Mouse (Mus musculus): Measurements from ENCODE around the gene 4921536K21Rik. TPM values are rescaled to one million over a fixed set of nuclear protein-coding genes. Genes with fewer than 3 reads are reported as not detected.

Gene 4921536K21Rik
- total RNA-seq (2021): under 1 TPM; 0.74 to 0.90 TPM
- long read RNA-seq, experiment 1, partial matches to known transcripts: 0 of 1 reads
- long read RNA-seq, experiment 1, other reads (novel, unspliced or antisense): 1 of 1 reads
- long read RNA-seq, experiment 2, partial matches to known transcripts: 0 of 1 reads
- long read RNA-seq, experiment 2, other reads (novel, unspliced or antisense): 1 of 1 reads

DNA sequence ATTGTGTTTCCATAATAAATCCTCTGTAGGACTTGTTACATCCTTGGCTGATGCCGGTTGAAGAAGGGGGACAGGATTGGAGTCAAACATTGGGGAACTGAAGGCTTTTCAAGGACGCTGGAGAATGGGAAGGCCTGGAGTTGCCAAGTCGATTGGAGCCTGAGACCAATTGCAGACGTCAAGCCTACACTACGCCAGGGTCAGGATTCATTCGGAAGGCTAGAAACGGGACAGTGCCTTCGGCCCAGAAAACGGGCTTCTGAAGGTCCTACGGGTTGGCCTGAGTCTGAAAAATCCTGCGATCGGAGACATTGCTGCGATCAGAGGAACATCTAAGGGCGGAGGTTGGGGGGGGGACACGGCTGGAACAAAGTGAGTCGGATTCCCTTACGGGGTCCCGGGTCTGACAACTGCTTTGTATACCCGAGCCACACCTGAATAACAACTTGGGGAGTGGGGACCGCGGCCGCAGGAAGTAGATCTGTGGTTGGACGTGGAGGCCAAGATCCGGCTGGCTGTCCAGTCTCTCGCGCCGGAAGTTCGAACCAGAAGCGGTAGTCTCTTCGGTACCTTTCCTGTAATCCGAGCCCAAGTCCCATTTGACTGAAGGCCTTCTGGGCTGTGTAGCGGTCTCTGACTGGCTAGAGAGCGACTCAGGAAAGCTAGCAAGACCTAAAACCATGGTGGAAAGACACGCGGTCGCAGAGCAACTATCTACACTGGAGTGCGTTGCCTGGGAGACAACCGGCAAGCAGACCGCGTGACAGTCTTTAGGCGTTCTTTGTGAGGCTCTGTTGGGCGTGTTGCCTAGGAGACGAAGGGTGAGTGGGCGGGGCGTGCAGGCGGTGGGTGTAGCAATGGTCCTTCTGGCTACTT is at the start of gene 4921536K21Rik, which contains the start of gene Dusp18:
TSS of gene 4921536K21Rik (minus strand) at position 693 of the 876 bp plus-strand sequence.
TSS of gene Dusp18 (plus strand) at position 835 of the 876 bp plus-strand sequence.
- peak; percentile 90 to 91 for DNase-seq
- intact Hi-C loops (cut with DNase I): no loop called here

DNA sequence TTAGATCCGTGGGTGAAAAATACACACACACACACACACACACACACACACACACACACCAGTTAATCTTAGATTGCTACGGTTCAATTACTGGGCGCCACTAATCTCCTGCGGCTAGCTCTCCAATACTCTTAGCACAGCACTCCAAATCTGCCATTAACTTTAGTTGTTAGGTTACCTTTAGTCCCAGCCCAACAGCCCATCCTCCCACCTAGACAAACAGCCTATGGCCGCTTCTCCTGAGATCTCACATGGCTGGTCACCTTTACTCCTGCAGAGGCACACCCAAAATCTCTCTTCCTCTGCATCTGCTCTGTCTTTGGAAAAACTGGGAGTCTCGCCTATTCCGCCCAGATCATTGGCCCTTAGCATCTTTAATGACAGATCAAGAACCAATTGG is 46.5 kb upstream of the 4921536K21Rik start:
- intact Hi-C loops (cut with DNase I): no loop called here
- no peak for DNase-seq

DNA sequence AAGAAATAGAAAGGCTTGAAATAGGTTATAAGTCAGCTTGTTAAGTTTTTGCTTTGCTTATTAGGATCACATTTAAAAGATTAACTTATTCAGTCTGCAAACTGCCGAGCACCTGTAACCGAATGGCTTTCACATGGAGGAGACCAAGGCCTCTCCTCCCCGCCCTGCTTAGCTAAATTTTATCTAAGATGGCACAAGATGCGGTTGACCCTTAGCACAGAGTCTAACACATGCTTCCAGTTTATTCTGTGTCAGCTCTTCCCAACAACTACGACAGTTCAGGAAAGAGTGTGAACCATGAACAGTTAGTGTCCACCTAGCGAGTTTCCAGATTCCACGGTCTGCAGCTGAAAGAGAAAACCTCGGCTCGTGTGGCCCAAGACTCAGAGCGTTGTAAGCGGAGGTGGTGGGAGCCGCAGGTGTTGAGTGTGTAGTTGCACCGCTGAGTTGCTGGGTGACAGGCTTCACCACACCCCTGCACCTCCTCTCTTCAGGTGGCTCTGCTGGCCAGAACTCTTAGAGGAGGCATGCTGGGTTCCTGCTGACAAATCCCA is 42.5 kb upstream of the 4921536K21Rik start:
- intact Hi-C loops (cut with DNase I): no loop called here
- no peak for DNase-seq

DNA sequence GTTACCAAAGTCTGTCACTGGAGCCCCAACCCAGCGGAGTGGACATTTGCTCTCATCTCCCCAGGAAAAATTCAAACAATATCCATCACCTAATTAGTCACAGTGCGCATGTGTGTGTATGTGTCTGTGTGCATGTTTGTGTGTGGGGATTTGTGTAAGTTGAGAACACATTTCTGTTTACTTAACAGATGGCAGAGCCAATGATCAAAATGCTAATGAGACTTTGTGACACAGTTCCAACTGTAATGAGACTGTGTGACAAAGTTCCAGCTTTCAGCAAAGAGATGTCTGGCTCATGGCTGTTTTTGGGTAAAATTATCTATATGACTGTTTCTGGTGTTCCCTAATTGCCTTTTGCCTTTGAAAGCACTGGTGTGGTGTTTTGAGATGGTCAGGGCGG is 41.4 kb upstream of the 4921536K21Rik start:
- intact Hi-C loops (cut with DNase I): no loop called here
- no peak for DNase-seq

DNA sequence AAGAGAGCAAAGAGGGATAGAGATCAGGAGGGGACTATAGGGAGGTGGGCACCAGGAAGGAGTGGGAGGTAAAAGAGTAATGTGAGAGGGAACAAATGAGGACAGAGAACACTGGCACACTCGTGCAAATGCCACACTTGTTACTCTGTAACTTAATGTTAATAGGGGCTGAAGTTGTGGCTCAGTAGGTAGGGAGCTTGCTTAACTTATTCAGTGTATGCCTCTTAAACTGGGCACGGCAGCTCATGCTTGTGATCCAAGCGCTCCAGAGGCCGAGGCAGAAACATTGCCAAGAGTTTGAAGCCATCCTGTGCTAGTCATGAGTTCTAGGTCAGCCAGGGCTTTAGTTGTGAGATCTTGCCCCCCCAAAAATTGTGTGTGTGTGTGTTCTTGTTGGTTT is 40.2 kb upstream of the 4921536K21Rik start:
- intact Hi-C loops (cut with DNase I): no loop called here
- no peak for DNase-seq

DNA sequence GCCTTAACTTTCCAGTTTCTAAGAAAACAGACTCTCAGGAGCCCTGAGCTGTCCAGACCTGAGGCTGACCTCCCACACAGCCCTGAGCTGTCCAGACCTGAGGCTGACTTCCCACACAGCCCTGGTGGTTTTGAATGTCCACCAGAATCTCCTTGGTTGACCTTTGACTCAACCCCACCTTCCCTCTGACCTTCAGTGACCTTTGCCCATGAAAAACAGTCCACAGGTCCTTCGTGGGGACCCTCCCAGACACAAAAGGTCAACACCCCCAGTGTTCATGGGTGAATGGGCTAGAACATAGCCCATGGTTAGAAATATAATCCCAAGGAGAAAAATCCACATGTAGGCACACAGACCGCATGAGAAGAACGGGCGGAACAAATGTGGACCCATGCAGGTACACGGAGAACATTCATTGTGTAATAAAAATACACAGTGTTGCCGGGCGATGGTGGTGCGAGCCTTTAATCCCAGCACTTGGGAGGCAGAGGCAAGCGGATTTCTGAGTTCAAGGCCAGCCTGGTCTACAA is 38.9 kb upstream of the 4921536K21Rik start:
- no peak for DNase-seq
- intact Hi-C loops (cut with DNase I): no loop called here

DNA sequence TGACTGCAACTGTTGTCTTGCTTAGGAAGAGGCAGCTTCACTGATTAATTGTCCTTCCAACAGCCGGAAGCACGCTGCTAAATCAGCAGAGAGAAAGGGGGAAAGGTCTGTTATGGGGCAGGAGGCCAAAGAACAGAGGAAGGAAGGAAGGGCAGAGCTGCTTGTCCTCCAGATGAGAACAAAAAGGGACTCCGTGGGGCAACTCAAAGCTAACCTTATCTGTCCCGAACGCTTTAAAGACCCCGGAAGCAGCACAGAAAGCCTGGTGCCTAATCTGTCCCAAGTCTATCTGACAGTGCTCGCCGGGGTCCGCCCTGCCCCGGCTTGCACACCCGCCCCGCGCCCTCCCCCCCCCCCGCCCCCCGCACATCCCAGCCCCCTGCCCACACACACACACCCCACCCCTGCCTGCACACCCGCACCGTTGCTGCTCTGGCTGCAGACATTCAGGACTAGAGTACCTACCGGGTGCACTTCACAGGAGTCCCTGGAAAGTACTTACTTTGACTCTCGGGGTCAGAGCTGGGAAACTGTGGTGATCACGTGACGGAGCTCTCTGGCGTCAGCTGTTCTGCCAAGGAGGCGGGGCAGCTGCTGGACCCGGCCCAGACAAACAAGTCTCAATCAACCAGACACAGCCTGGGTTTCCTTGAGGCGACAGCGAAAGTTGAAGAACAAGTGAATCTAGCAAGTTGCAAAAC is 36.8 kb upstream of the 4921536K21Rik start, which contains the start of gene Tcn2:
TSS of gene Tcn2 (minus strand) at position 649 of the 701 bp plus-strand sequence.
- intact Hi-C loops (cut with DNase I): no loop called here
- DNase-seq: peak; percentile 88 to 91

DNA sequence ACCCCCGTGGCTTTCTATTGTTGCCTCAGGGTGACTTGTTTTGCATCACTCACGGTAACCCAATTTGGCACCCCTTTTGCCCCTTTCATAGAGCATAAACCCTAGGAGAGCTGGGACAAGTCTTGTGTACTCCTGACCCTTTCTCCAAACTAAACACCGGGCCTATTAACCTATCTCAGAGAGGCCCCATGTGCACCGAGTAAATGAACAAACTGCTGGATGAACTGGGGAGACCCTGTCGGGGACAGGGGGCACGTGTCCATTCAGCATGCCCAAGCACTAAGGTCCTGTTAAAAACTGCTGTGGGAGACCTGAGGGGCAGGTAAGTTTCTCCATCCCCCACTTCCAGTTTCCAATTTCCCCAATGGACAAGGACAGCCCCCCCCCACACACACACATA is 36.0 kb upstream of the 4921536K21Rik start:
- DNase-seq: no peak
- intact Hi-C loops (cut with DNase I): no loop called here

DNA sequence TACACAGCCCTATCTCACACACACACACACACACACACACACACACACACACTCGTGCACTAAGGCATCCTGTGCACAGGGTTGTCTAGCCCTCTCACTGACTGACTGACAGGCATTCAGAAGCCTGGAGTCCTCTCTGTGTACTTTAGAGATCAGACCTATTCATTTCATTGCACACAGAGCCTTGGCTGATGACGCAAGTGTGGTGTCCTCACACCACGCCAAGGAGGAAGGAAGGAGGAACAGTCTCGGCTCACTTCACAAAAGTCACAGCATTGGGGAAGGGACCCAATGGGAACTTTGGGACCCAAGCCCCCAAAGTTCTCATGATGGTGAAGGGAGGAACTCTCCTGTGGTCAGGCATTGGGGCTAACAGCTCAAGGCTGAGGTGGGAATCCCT is 35.1 kb upstream of the 4921536K21Rik start:
- intact Hi-C loops (cut with DNase I): no loop called here
- no peak for DNase-seq

DNA sequence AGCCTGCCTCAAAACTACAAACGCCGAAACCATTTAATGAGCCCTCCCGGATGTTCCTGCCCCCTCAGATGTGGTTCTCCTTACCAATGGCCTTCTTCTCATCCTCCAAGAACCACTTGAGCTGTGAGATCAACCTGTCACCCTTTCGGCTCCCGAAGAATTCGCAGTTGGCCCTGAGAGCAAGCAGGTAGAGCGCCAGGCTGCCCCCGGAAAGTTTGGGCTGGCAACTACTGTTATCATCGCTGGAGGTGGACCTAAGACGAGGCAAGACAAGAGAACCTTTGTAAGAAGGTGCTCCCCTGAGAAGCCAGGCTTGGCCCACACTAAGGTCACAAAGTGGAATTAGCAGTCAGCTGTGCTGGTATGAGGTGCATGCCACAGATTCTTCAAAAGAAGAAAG is 31.0 kb upstream of the 4921536K21Rik start:
- intact Hi-C loops (cut with DNase I): no loop called here

DNA sequence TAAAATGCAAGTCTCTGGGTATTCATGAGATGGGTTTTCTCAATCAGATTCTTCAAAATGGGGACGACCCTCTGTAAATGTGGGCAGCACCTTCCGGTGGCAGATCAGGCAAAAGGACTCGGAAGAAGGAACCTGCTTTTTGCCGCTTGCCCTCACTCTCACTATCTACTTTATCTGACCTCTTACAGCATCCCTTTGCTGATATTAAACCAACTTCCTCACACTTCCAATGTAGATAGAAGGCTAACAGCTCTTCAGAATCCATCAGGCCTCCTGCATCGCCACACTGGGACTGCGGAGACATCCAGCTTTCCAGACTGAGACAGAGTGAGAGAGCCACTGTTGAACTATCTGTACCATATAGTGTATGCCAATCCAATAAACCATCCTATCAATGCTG is 27.8 kb upstream of the 4921536K21Rik start:
- no peak for DNase-seq
- intact Hi-C loops (cut with DNase I): no loop called here

More for the DNA sequence above, 31.0 kb upstream of the 4921536K21Rik start:
- no peak for DNase-seq

DNA sequence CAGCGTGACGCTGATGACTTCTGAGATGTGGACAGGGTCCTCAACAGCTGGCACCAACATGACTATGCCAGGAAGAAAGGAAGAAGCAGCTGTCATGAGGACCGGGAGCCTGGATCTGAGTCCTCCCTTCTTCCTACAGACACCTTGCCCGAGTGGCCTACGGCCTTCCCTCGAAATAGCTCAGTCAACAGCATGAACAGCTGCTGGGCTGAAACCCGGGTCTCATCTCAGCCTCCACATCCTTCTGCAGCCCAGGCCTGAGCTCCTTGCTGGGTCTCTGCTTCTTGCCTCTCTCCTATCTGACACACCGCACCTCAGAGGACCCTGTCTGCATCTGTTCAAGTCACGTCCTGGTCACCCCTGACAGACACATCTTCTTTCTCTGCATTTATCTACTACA is 27.2 kb upstream of the 4921536K21Rik start:
- DNase-seq: no peak
- intact Hi-C loops (cut with DNase I): no loop called here

DNA sequence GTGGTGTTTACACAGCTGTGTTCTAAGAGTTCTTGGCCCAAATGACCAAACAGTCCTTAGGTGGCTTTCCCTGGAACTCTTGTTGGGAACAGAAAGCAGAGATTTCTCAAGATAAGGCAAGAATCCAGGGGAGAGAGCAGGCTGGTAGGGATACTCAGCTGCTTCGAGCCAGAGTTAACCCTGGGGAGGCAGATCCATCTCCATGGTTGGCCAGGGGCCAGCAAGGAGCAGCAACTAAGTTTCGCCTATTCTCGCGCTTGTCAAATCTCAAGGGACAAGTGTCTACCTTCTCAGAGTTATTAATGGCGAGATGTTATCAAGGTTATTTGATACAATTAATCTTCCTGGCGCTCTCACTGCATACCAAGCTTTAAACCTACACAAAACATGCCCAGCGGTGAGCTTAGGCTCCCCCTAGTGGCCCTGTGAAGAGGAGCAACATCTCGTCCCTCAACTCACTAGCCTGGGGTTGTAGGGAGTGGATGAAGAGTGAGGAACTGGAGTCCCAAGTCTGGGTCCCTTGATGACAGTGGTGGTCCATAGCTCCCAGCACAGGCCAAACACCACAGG is 26.5 kb upstream of the 4921536K21Rik start:
- intact Hi-C loops (cut with DNase I): no loop called here
- peak; percentile 30 to 57 for DNase-seq

DNA sequence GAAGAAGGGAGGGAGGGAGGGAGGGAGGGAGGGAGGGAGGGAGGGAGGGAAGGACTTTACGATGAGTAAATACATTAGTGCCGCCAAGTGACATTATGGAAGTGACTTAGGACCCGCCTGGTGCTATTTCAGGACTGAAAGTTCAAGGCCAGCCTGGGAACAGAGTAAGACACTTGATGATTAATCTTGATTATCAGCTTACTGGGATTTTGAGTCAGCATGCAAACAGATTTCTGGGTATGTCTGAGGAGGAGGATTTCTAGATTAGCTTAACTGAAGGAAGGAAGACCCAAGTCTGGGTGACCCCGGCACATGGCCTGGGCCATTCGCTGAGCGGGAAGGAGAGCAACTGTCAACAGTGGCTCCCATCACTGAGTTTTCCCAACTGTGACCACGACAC is 25.6 kb upstream of the 4921536K21Rik start:
- intact Hi-C loops (cut with DNase I): no loop called here
- DNase-seq: no peak

DNA sequence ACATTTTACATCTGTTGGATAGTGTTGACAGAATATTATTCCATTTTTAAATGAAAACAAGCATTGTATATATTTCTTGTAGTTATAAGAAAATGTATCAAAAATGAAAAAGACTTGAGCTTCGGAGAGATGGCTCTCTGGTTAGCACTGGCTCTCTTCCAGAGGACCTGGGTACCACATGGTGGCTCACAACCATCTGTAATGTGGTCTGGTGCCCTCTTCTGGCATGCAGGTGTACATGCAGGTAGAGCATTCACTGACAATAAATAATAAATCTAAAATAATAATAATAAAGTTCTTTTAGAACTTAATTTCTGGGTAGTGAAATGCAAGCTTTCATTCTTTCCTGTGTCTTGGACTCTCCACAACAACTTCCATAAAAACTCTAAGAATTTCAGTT is 23.8 kb upstream of the 4921536K21Rik start:
- DNase-seq: peak in 1 of 2 experiments; percentile 37
- intact Hi-C loops (cut with DNase I): no loop called here

DNA sequence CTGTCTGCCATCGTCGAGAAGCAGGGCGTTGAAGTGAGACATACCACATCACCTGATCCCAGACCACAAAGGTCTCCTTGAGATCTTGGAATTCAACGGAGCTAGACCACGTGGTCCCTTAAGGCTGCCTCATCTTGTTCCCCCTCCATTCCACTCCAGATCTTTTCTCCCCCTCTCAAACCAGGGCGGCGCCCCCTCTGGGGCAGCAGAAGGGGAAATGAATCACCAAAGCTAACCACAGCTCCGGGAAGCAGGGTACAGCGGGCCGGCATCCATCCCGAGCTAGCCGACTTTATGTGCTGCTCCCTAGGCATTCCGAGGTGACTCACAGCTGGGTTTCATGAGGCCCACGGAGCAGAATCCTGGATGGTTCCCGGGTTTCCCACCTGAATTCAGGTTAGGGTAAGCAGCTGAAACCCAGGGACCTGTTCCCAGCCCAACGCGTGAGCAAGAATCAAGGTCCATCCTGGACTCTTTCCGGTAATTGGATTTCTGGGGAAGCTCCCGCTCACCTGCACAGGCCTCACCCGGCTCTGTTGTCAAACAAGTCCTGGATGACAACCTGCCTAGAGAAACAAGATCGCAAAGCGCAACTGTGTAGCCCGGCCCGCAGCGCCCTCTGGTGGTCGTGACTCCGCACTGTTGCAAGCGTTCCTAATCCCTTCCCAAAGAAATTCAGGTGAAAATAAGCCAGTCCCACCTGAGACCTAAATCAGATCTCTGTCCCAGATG is 19.4 kb upstream of the 4921536K21Rik start, which contains the start of gene Slc35e4:
TSS of gene Slc35e4 (minus strand) at position 556 of the 732 bp plus-strand sequence.
- DNase-seq: peak; percentile 86 to 90
- intact Hi-C loops (cut with DNase I): loop anchor here (2.0 kb wide), 2 partner anchors 33 to 107 kb away; no protein-coding TSS in a partner anchor

DNA sequence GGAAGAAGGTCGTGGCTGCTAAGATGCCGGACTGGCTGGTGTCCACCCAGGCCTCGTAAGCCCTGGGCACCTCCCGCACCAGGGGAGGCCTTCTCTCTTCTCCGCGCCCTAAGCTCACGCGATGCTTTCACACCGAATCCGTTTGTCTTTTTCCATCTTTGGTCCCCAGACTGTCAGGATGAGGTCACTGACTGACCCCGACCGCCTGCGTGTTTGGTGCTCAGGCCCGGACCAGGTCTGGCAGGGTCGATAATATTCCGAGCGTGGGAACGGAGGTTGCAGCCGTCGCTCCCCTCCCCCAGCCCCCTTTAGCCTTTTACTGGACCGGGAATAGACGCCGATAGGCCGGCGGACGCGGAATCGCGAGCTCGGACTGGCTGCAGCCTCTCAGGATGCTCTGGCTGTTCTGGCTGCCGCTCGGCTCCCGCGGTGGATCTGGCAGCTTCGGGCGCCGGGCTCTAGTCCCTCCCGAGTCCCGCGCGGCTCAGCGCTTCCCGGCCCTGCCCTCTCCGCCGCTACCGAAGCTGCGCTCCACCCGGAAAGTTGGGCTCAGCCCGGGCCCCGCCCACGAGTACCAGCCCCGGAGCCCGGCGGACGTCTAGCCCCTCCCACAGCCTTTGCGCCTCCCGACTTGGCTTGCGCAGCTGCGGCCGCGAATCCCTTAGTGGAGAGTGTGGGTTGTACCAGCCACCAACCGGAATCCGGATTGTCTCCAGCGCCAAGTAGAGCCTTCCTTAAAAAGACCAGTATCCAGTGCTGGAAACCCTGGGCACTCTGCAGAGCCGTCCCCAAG is 18.6 kb upstream of the 4921536K21Rik start:
- intact Hi-C loops (cut with DNase I): loop anchor here (2.0 kb wide), 2 partner anchors 33 to 107 kb away; no protein-coding TSS in a partner anchor
- DNase-seq: peak; percentile 90 to 94

DNA sequence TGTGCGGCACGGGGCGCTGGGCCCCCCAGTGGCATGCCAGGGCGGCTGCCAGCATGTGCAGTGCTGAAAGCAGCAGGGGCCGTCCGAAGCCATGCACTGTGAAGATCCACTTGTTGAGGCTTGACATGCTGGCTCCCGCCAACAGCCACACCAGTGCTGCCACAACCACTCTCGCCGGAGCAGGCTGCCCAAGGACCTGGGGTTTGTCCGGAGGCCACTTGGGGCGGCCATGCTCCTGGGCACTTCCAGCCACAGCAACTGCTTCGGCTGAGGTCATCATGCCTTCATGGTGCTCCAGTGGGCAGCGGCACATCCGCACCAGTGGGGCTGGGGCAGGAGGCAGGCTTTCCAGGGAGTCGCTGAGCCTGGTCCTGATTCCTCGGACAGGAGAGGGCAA is 18.0 kb upstream of the 4921536K21Rik start:
- intact Hi-C loops (cut with DNase I): no loop called here
- peak; percentile 29 to 32 for DNase-seq
